Mouse (Mus musculus) kidney, embryonic 14.5 days (tissue): ENCODE results near the gene Pole2. TPM values are rescaled to one million over a fixed set of nuclear protein-coding genes. Genes with fewer than 3 reads are reported as not detected.

Experiments used
- ATAC-seq: fragments of 200-750 bp; cut with Nextera tagmentation; 2 replicates; pipeline ENCODE4 v1.8.0; 2017; ENCODE audit warnings: moderate number of reproducible peaks, mild to moderate bottlenecking, moderate TSS enrichment, moderate library complexity; ENCODE audit not compliant: low FRiP score, low TSS enrichment
- H3K27ac ChIP-seq: fragments of 300-500 bp; sonication (generic); 2 replicates; pipeline ENCODE4 v1.5.1; 2014; ENCODE audit warnings: low read depth, mild to moderate bottlenecking, low read length, moderate library complexity, mixed read lengths
- H3K27me3 ChIP-seq: fragments of 300-500 bp; sonication (generic); 2 replicates; pipeline ENCODE4 v1.6.1; 2014; ENCODE audit warnings: mild to moderate bottlenecking, low read length; ENCODE audit not compliant: control insufficient read depth, insufficient read depth
- H3K36me3 ChIP-seq: fragments of 300-500 bp; sonication (generic); 2 replicates; pipeline ENCODE4 v1.6.1; 2014; ENCODE audit warnings: low read length, mixed read lengths; ENCODE audit not compliant: control insufficient read depth, insufficient read depth
- H3K4me1 ChIP-seq: fragments of 300-500 bp; sonication (generic); 2 replicates; pipeline ENCODE4 v1.6.1; 2014; ENCODE audit warnings: low read length, mixed read lengths; ENCODE audit not compliant: control insufficient read depth, insufficient read depth
- H3K4me2 ChIP-seq: fragments of 300-500 bp; sonication (generic); replicated peaks from 2 replicates; pipeline ENCODE4 v1.6.1; 2014; ENCODE audit warnings: low read depth, mild to moderate bottlenecking, low read length
- H3K4me3 ChIP-seq: fragments of 300-500 bp; sonication (generic); 2 replicates; pipeline ENCODE4 v1.5.1; 2014; ENCODE audit warnings: mild to moderate bottlenecking, low read length
- H3K9ac ChIP-seq: fragments of 300-500 bp; sonication (generic); 2 replicates; pipeline ENCODE4 v1.6.1; 2014; ENCODE audit warnings: low read depth, mild to moderate bottlenecking, low read length, moderate library complexity
- H3K9me3 ChIP-seq: fragments of 300-500 bp; sonication (generic); 2 replicates; pipeline ENCODE4 v1.6.1; 2016; ENCODE audit warnings: low read length; ENCODE audit not compliant: control insufficient read depth
- WGBS: fragments of 180-500 bp; shearing (Covaris S2); extraction: QIAGEN DNeasy Blood & Tissue Kit; methylation state at CpG from one replicate; pipeline ENCODE4 v1.1.7; 2014; 5-methylcytosine and 5-hydroxymethylcytosine counted together
- polyA plus RNA-seq: library from polyadenylated mRNA; unstranded; fragments of >200 nt; fragmentation: Nextera tagmentation; extraction: Ambion mirVana; gene quantifications from 2 replicates; pipeline ENCODE4 v1.2.1, GENCODE M21; 2014

Pole2 gene
- polyA plus RNA-seq, 1 experiment from 2014 or later = 32.1 TPM

GRCm38 (mm10) chr12:69190074-69190473 lies 37.9 kb downstream of the Pole2 start:
- Histone ChIP-seq H3K4me1 (peaks cover 15% of the 10 kb centered on the region), H3K9me3 (no peaks in the 10 kb centered on the region), H3K4me2 (no peak overlapping the region), H3K9ac (no peak overlapping the region), H3K27me3 (no peaks in the 10 kb centered on the region), H3K4me3 (no peak overlapping the region), H3K36me3 (peaks cover 47% of the 10 kb centered on the region), H3K27ac (no peak overlapping the region)
- ATAC-seq = no peak
- WGBS = 91% methylated on average over 9 of the region's 9 CpGs

- WGBS = 69% methylated on average over 5 of the region's 5 CpGs
- Histone ChIP-seq H3K27me3 (no peaks in the 10 kb centered on the region), H3K9me3 (no peaks in the 10 kb centered on the region), H3K4me1 (peaks cover 15% of the 10 kb centered on the region), H3K27ac (no peak overlapping the region), H3K4me2 (peak overlapping the region; percentile 10; the same call in 1 of the 2 replicates), H3K36me3 (peaks cover 40% of the 10 kb centered on the region), H3K9ac (0 out of 2 replicates have a peak overlapping the region, but pooled peaks have one; percentile 12), H3K4me3 (no peak overlapping the region)
- no peak for ATAC-seq
Measured at GRCm38 (mm10) chr12:69186811-69187471, 41.1 kb downstream of the Pole2 start.

DNA sequence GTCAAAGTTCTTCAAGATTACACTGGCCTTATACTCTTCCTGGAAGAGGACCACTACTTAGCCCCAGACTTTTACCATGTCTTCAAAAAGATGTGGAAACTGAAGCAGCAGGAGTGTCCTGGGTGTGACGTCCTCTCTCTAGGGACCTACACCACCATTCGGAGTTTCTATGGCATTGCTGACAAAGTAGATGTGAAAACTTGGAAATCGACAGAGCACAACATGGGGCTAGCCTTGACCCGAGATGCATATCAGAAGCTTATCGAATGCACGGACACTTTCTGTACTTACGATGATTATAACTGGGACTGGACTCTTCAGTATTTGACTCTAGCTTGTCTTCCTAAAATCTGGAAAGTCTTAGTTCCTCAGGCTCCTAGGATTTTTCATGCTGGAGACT lies 42.6 kb downstream of the Pole2 start:
- peaks cover 35% of the 10 kb centered on the region for H3K36me3 ChIP-seq
- peak overlapping the region; percentile 92 for H3K4me3 ChIP-seq
- peak overlapping the region; percentile 93 for H3K9ac ChIP-seq
- no peak for ATAC-seq
- no peak overlapping the region for H3K27ac ChIP-seq
- H3K9me3 ChIP-seq = no peaks in the 10 kb centered on the region
- H3K27me3 ChIP-seq = no peaks in the 10 kb centered on the region
- peak overlapping the region; percentile 93 for H3K4me2 ChIP-seq
- 68% methylated on average over 7 of the region's 7 CpGs for WGBS
- H3K4me1 ChIP-seq = peaks cover 15% of the 10 kb centered on the region

DNA sequence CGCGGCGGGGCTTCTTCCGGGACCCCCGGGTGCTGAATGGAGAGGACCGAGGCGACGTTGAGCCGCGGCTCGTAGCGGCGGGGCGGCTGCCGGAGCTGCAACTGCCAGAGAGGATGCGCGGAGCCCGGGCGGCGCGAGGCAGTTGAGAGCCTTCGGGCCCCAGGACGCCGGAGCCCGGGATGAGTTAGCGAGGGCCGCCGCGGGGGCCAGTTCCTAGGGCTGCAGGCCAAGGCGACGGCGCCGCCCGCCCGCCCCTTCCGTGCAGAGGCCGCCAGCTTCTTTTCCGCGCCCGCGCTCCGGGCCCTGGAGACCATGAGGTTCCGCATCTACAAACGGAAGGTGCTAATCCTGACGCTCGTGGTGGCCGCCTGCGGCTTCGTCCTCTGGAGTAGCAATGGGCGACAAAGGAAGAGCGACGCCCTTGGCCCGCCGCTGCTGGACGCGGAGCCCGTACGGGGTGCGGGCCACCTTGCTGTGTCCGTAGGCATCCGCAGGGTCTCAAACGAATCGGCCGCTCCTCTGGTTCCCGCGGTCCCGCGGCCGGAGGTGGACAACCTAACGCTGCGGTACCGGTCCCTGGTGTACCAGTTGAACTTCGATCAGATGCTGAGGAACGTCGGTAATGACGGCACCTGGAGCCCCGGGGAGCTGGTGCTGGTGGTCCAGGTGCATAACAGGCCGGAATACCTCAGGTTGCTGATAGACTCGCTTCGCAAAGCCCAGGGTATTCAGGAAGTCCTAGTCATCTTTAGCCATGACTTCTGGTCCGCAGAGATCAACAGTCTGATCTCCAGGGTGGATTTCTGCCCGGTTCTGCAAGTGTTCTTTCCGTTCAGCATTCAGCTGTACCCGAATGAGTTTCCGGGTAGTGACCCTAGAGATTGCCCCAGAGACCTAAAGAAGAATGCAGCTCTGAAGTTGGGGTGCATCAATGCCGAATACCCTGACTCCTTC lies 43.4 kb downstream of the Pole2 start:
- Histone ChIP-seq H3K27ac (peak overlapping the region; percentile 88), H3K9ac (peak overlapping the region; percentile 93), H3K4me1 (peaks cover 15% of the 10 kb centered on the region), H3K27me3 (no peaks in the 10 kb centered on the region), H3K9me3 (no peaks in the 10 kb centered on the region), H3K36me3 (peaks cover 30% of the 10 kb centered on the region), H3K4me3 (peak overlapping the region; percentile 92), H3K4me2 (peak overlapping the region; percentile 93)
- peak; percentile 60 for ATAC-seq
- WGBS = 2% methylated on average over 70 of the region's 86 CpGs

GRCm38 (mm10) chr12:69183583-69184308 lies 44.2 kb downstream of the Pole2 start, which contains the start of the genes Rpl36al and Mgat2:
TSS of gene Rpl36al (minus strand) at chr12:69184083.
TSS of gene Mgat2 (plus strand) at chr12:69184157.
- under 1% methylated on average over 83 of the region's 84 CpGs for WGBS

GRCm38 (mm10) chr12:69181800-69182199 lies 46.2 kb downstream of the Pole2 start:
- Histone ChIP-seq H3K27me3 (no peaks in the 10 kb centered on the region), H3K36me3 (peaks cover 15% of the 10 kb centered on the region; the same call in 1 of the 2 replicates), H3K4me2 (no peak overlapping the region), H3K9ac (no peak overlapping the region), H3K9me3 (no peaks in the 10 kb centered on the region), H3K4me1 (peaks cover 10% of the 10 kb centered on the region), H3K27ac (no peak overlapping the region), H3K4me3 (no peak overlapping the region)
- no peak for ATAC-seq
- 90% methylated on average over 4 of the region's 4 CpGs for WGBS

More at GRCm38 (mm10) chr12:69183583-69184308, 44.2 kb downstream of the Pole2 start, which contains the start of the genes Rpl36al and Mgat2:
- H3K4me2 ChIP-seq = peak within 1 kb of the TSS; percentile 93
- peaks cover 15% of the 10 kb centered on the region for H3K4me1 ChIP-seq
- peak; percentile 99 for ATAC-seq
- no peaks in the 10 kb centered on the region for H3K27me3 ChIP-seq
- H3K9ac ChIP-seq = peak within 1 kb of the TSS; percentile 93
- peak within 1 kb of the TSS; percentile 92 for H3K4me3 ChIP-seq
- H3K27ac ChIP-seq = peak within 1 kb of the TSS; percentile 88
- no peaks in the 10 kb centered on the region for H3K9me3 ChIP-seq
- peaks cover 23% of the 10 kb centered on the region for H3K36me3 ChIP-seq

DNA sequence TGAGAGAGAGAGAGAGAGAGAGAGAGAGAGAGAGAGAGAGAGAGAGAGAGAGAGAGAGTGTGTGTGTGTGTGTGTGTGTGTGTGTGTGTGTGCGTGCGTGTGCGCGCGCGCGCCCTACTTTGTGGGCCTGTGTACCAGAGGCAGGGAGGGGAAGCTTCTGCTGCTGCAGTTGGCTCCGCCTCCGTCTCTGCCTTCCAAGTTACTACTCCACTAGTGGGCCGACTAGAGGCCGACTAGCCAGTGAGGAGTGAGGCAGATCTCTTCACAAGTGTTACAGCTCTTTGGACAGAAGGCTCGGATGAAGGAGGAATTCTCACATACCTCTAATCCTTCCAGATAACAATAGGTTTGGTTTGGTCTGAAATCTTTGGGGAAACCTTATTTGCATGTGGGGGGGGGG lies 48.6 kb downstream of the Pole2 start:
- Histone ChIP-seq H3K36me3 (peaks cover 23% of the 10 kb centered on the region), H3K9ac (no peak overlapping the region), H3K4me3 (no peak overlapping the region), H3K4me1 (no peaks in the 10 kb centered on the region), H3K27ac (no peak overlapping the region), H3K9me3 (no peaks in the 10 kb centered on the region), H3K4me2 (no peak overlapping the region), H3K27me3 (no peaks in the 10 kb centered on the region)
- WGBS = 72% methylated on average over 12 of the region's 12 CpGs
- no peak for ATAC-seq

DNA sequence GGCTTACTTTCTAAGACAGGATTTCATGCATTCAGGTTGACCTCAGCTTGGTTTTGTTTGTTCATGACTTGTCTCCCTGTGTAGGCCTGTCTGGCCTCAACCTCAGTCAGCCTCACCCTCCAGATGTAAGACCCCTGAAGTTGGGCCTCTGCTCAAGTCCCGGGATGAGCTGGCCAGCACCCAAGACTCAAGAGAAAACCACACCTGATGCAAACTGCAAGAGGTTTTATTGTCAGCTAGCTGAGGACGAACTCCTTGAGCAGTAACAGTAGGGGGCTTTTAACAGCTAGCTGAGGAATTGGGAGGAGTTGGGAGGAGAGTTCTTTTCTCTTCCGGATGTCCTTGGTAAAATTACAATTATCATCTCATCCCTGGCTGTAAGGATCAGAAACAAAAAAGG lies 50.5 kb downstream of the Pole2 start:
- WGBS = 90% methylated on average over 3 of the region's 3 CpGs
- no peak overlapping the region for H3K4me2 ChIP-seq
- H3K9me3 ChIP-seq = no peaks in the 10 kb centered on the region
- no peaks in the 10 kb centered on the region for H3K27me3 ChIP-seq
- no peak for ATAC-seq
- no peaks in the 10 kb centered on the region for H3K4me1 ChIP-seq
- no peak overlapping the region for H3K9ac ChIP-seq
- H3K4me3 ChIP-seq = no peak overlapping the region
- H3K36me3 ChIP-seq = peaks cover 25% of the 10 kb centered on the region
- H3K27ac ChIP-seq = no peak overlapping the region
